Mouse (Mus musculus) spleen, adult 12 weeks (tissue): ENCODE results near the gene Ralgps1.

Experiments used
- DNase-seq: peaks from one replicate; pipeline ENCODE4 v3.0.0; 2022; ENCODE audit warnings: low spot score

Ralgps1 gene

GRCm38 (mm10) chr2:33280525-33280924 lies 90.8 kb downstream of the Ralgps1 start:
- no peak for DNase-seq

- no peak for DNase-seq
Measured at GRCm38 (mm10) chr2:33279758-33280157, 91.5 kb downstream of the Ralgps1 start.

DNA sequence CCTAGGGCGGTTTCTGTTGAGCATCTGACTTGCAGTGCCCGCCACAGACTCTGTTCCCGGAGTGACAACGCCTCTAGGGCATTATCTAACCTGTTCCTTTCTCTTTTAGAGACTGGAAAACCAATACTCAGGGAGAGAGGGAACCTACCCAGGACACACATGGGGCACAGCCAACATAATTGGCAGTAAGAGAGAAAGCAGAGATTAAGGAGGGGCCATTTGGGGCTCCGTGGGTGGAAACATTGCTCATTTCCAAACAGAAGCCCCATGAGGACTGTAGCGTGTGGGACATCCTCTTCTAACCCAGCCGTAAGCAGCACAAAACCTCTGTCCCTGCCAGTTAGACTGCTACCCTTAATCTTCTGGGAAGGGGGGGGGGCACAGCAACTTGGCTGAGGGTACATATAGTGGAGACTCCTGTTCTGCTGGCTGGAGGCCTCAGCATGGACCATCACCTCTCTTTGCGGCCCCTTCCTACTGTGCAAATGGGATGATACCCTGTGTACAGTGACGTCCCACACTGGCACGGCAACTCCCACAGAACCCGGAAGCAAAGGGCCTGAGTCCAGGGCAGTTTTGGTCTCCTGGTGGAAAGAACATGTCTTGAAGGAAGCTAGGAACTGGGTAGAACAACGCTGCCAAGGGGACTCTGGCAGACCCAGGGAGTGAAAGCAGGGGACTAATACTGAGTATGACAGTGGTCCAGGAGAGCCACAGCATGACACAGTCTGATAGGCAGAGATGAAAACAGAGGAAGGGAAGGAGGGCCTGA lies 96.4 kb downstream of the Ralgps1 start:
- DNase-seq, result no peak

GRCm38 (mm10) chr2:33272665-33273439 lies 98.4 kb downstream of the Ralgps1 start:
- no peak for DNase-seq

GRCm38 (mm10) chr2:33271511-33271910 lies 99.8 kb downstream of the Ralgps1 start:
- no peak for DNase-seq

DNA sequence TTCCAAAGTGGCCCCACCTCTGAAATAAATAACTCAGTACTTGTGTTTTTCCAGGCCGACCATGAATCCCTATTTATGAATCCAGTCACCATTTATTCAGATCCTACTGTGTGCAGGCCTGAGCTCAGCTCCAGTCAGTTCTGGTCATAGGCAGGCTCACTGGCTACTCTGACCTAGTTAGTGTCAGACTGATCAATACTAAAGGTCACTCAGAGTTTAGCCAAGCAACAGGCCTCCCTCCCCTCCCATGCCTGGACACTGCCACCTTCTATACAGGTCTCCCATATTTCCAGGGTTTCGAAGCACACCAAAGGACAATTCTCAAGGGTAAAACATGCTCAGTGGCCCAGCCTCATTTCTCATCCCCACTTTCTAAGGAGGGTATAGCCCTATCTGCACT lies 100.7 kb downstream of the Ralgps1 start:
- no peak for DNase-seq

- DNase-seq, result no peak
Measured at GRCm38 (mm10) chr2:33269132-33269493, 102.2 kb downstream of the Ralgps1 start.

- no peak for DNase-seq
Measured at GRCm38 (mm10) chr2:33268384-33269131, 102.7 kb downstream of the Ralgps1 start.

DNA sequence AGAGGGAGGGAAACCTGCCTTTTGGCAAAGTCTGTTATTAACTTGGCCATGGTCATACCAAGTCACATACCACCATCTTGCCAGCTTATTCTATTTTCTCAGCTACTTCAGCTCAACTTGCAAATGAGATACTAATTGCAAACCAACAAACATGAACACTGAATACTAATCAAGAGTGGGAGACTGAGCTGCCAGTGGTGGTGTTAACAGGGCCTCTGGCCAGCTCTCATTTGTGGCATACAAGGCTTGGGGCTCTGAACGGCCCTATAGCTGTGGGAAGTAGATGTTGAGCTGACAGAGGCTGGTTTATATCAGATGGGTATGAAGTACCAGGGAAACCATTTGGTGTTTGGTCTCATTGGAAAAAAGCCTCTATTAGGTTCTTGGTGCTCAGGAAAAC lies 104.2 kb downstream of the Ralgps1 start:
- DNase-seq, result no peak

DNA sequence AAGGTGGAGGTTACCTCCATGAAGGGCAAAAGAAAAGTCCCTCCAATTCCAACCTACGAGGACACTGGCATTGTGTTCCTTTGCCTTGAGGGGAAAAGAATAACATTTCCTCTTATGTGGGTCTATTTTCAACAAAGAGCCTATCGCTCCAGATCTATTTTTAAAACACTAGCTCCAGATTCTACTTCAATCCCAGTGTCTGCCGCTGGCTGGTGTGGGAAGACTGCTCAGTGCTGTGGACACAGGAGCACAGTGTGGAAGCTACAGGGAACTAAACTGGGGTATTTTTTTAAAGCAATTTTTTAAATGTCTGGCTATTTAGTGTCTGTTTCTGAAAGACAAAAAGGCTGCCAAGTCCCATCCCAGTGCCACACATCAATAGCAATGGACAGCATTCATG lies 105.5 kb downstream of the Ralgps1 start:
- DNase-seq, result no peak

GRCm38 (mm10) chr2:33261475-33261874 lies 109.8 kb downstream of the Ralgps1 start:
- no peak for DNase-seq

DNA sequence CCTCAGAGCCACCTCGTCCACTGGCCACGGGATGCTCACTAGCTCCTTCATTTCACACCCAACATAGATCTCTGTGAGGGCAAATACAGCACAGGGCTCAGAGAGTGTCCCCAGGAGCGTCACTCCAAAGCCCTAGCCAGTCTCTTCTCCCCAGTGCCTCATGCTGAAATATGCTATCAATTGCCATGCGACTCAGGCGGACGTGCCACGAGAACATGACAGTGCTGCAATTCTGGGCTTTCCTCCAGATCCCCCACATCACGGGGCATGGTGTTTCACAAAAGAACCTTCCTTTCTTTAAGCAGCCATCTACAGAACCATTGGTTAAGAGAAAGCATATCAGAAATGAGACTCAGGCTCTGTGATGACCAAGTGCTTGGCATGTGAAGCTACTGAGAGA lies 110.5 kb downstream of the Ralgps1 start:
- DNase-seq, result no peak

DNA sequence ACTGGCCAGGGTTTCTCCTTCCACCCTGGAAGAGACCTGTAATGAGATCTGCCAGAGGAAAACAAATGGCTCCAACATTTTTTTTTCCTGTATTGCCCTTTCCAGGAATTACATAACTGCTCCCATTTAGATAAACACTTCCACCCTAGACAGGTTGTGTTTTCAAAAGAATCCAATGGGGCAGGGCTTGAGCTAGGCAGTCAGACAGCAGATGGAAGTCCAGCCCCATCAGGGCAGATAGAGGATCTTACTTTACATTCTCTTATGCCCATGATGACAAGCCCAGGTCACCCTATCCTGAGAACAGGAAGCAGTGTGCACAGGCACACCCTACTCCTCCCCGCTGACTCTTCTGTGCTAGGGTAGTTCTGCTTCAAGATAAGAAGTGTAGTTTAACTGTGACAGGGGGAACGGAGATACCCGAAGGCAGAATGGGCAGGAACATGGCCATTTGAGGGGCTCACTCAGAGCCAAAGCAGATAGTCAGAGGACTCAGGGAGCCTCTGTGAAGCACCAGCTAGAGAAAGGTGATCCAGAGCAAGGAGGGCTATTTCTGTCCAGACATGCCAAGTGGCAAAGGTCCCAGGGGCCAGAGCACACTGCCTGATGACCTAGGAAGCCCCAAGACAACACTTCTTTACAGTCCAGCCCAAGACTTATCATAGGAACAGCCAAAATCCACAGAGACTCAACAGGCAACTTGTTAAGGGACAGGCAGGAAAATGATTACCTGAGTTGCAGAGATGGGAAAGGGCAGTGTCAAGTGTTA lies 114.3 kb downstream of the Ralgps1 start:
- DNase-seq, result no peak

GRCm38 (mm10) chr2:33254318-33254985 lies 116.8 kb downstream of the Ralgps1 start:
- no peak for DNase-seq

DNA sequence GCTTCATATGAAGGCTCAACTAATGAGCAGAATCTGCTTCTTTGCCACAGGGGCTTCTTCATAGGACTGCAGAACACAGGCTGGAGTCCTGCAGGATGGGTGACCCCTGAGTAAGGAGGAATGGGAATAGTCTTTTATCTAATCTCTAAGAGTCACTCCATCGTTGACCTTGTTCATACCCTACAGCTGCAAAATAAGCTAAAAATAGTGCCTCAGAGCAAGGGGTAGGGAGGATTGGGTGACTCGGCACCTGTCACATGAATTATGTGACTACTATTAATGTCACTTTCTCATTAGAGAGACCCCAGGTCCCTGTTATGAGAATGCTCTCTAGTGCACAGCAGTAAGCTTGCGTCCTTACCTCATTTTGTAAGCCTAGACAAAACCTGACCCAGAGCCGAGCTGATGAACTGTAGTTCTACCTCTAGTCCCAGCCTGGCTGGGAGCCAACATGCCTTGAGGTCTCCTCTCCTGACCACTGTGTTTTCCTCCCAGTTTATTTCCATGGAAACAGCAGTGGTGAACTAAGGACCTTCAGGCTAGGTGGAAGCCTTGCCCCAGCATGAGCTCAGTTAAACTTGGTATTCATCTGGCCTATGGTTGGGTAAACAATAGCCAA lies 117.6 kb downstream of the Ralgps1 start:
- DNase-seq, result no peak

- DNase-seq, result no peak
Measured at GRCm38 (mm10) chr2:33252751-33253150, 118.5 kb downstream of the Ralgps1 start.

- DNase-seq, result no peak
Measured at GRCm38 (mm10) chr2:33249922-33250633, 121.2 kb downstream of the Ralgps1 start.

GRCm38 (mm10) chr2:33248549-33248948 lies 122.7 kb downstream of the Ralgps1 start:
- no peak for DNase-seq

GRCm38 (mm10) chr2:33246841-33247240 lies 124.4 kb downstream of the Ralgps1 start:
- DNase-seq, result no peak

DNA sequence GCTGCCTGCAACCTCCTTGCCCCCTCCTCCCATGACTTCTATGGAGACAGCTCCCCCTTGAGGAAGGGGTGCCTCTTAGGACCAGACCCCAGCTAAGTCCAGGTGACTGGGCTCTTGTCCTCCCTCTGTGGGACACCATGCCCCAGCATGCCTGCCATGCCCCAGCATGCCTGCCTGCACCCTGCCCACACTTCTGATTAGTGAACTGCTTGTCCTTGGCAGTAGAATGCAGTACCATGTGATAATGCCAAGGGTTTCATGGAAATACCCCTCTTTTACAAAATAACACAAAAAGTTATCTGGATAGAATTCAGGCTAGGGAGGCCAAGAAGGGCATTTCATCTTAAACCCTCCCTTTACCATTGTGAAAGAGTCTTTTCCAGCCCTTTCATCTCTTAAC lies 125.9 kb downstream of the Ralgps1 start:
- DNase-seq, result no peak
